Mouse (Mus musculus): ENCODE measurements at regions not wholly inside any gene's neighbourhood (a gene's known extent, or its start where the extent isn't known, plus 50 kb on each side); places are given as distances from the start of the nearest gene placed in this dataset.

- no peak for ATAC-seq
- Histone ChIP-seq H3K4me2 (ENCODE audit: low read depth, low read length) (no peak overlapping the region), H3K4me3 (ENCODE audit: low read depth, low read length) (no peak overlapping the region), H3K36me3 (replicated peaks; ENCODE audit: insufficient read depth, low read length) (no peaks in the 10 kb centered on the region), H3K4me1 (ENCODE audit: insufficient read depth) (no peaks in the 10 kb centered on the region), H3K27me3 (ENCODE audit: insufficient read depth, low read length) (no peaks in the 10 kb centered on the region), H3K9ac (replicated peaks) (no peak overlapping the region), H3K9me3 (ENCODE audit: low read length) (no peaks in the 10 kb centered on the region), H3K27ac (ENCODE audit: low read depth) (no peak overlapping the region)
- no peak for TF ChIP-seq CTCF (IDR thresholded peaks at IDR 0.05; ENCODE audit: low read depth)
- no peak for TF ChIP-seq EP300 (IDR thresholded peaks at IDR 0.05; ENCODE audit: low read depth)
- 53% methylated on average over 3 of the region's 3 CpGs for WGBS (ENCODE audit: insufficient replicate concordance)
- DNase-seq: no peak
Measured at GRCm38 (mm10) chr13:25933783-25934182, 663.5 kb upstream of the Nrsn1 start.

- no peak overlapping the region for H3K9ac ChIP-seq (replicated peaks)
- ATAC-seq (no peak), DNase-seq (no peak)
- no peaks in the 10 kb centered on the region for H3K27me3 ChIP-seq (ENCODE audit: insufficient read depth, low read length)
- H3K4me3 ChIP-seq (ENCODE audit: low read depth, low read length): no peak overlapping the region
- H3K4me1 ChIP-seq (ENCODE audit: insufficient read depth): no peaks in the 10 kb centered on the region
- H3K27ac ChIP-seq (ENCODE audit: low read depth): no peak overlapping the region
- no peaks in the 10 kb centered on the region for H3K36me3 ChIP-seq (replicated peaks; ENCODE audit: insufficient read depth, low read length)
- no peaks in the 10 kb centered on the region for H3K9me3 ChIP-seq (ENCODE audit: low read length)
- no peak for TF ChIP-seq EP300 (IDR thresholded peaks at IDR 0.05; ENCODE audit: low read depth)
- TF ChIP-seq CTCF (IDR thresholded peaks at IDR 0.05; ENCODE audit: low read depth): no peak
- no peak overlapping the region for H3K4me2 ChIP-seq (ENCODE audit: low read depth, low read length)
- WGBS (ENCODE audit: insufficient replicate concordance): 59% methylated on average over 3 of the region's 3 CpGs
Measured at GRCm38 (mm10) chr13:25933246-25933645, 662.9 kb upstream of the Nrsn1 start.

- TF ChIP-seq CTCF (IDR thresholded peaks at IDR 0.05; ENCODE audit: low read depth) (peak; percentile 59), EP300 (IDR thresholded peaks at IDR 0.05; ENCODE audit: low read depth) (no peak)
- no peak overlapping the region for H3K9ac ChIP-seq (replicated peaks)
- H3K9me3 ChIP-seq (ENCODE audit: low read length): no peaks in the 10 kb centered on the region
- no peaks in the 10 kb centered on the region for H3K36me3 ChIP-seq (replicated peaks; ENCODE audit: insufficient read depth, low read length)
- no peaks in the 10 kb centered on the region for H3K4me1 ChIP-seq (ENCODE audit: insufficient read depth)
- H3K27me3 ChIP-seq (ENCODE audit: insufficient read depth, low read length): no peaks in the 10 kb centered on the region
- ATAC-seq: no peak
- H3K4me2 ChIP-seq (ENCODE audit: low read depth, low read length): no peak overlapping the region
- no peak overlapping the region for H3K4me3 ChIP-seq (ENCODE audit: low read depth, low read length)
- H3K27ac ChIP-seq (ENCODE audit: low read depth): no peak overlapping the region
- WGBS (ENCODE audit: insufficient replicate concordance): 0% methylated on average over 1 of the region's 1 CpGs
- DNase-seq: peak; percentile 15
Measured at GRCm38 (mm10) chr13:25932810-25933209, 662.5 kb upstream of the Nrsn1 start.

DNA sequence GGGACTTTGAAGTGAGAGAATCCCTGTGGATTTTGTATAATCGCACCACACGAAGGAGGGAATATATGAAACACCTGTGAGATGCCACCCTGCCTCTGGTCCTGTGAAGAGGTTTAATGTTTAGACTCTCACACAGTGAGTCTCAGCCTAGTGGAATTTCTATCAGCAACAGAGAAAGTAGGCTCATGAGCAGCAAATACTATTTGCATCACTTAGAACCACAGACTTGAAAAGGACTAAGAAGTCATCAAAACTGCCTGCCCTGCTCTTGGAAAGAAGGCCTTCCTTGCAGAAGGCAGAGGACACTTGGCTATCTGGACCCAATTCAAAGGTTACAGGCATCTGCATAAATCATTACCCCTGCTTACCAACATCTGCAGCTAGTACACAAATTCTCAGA, 662.1 kb upstream of the Nrsn1 start:
- H3K4me2 ChIP-seq (ENCODE audit: low read depth, low read length): no peak overlapping the region

GRCm38 (mm10) chr13:25925685-25926084, 655.4 kb upstream of the Nrsn1 start:
- H3K27me3 ChIP-seq (ENCODE audit: insufficient read depth, low read length): no peaks in the 10 kb centered on the region
- TF ChIP-seq CTCF (IDR thresholded peaks at IDR 0.05; ENCODE audit: low read depth): no peak
- no peak for TF ChIP-seq EP300 (IDR thresholded peaks at IDR 0.05; ENCODE audit: low read depth)
- WGBS (ENCODE audit: insufficient replicate concordance): 73% methylated on average over 5 of the region's 5 CpGs
- ATAC-seq: no peak
- no peaks in the 10 kb centered on the region for H3K4me1 ChIP-seq (ENCODE audit: insufficient read depth)
- H3K27ac ChIP-seq (ENCODE audit: low read depth): no peak overlapping the region
- H3K9me3 ChIP-seq (ENCODE audit: low read length): no peaks in the 10 kb centered on the region
- no peak overlapping the region for H3K4me2 ChIP-seq (ENCODE audit: low read depth, low read length)
- H3K9ac ChIP-seq (replicated peaks): no peak overlapping the region
- H3K36me3 ChIP-seq (replicated peaks; ENCODE audit: insufficient read depth, low read length): no peaks in the 10 kb centered on the region
- DNase-seq: no peak
- H3K4me3 ChIP-seq (ENCODE audit: low read depth, low read length): no peak overlapping the region

More for the DNA sequence above, 662.1 kb upstream of the Nrsn1 start:
- Histone ChIP-seq H3K27me3 (ENCODE audit: insufficient read depth, low read length) (no peaks in the 10 kb centered on the region), H3K9me3 (ENCODE audit: low read length) (no peaks in the 10 kb centered on the region), H3K27ac (ENCODE audit: low read depth) (no peak overlapping the region), H3K4me3 (ENCODE audit: low read depth, low read length) (no peak overlapping the region), H3K36me3 (replicated peaks; ENCODE audit: insufficient read depth, low read length) (no peaks in the 10 kb centered on the region), H3K9ac (replicated peaks) (no peak overlapping the region), H3K4me1 (ENCODE audit: insufficient read depth) (no peaks in the 10 kb centered on the region)
- ATAC-seq (no peak), DNase-seq (no peak)
- TF ChIP-seq EP300 (IDR thresholded peaks at IDR 0.05; ENCODE audit: low read depth) (no peak), CTCF (IDR thresholded peaks at IDR 0.05; ENCODE audit: low read depth) (no peak)
- WGBS (ENCODE audit: insufficient replicate concordance): 80% methylated on average over 2 of the region's 2 CpGs

DNA sequence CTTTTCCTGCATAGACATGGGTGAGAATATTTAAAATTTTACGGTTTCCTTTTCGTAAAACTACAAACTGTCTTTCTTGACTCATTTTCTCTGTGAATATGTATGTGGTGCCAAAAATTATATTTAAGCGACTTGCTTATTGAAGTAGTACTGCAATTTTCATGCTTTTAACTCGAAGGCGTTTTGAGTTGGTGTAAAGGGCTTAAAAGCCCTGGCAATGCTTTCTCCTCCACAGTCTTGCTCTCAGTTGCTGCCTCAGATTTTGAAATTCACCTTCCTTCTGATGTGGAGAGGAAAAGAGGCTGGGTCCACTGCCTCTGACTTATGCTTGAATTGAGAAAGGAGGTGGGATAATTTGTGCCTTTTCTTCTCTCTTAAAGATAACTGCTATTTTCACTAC, 629.6 kb upstream of the Nrsn1 start:
- Histone ChIP-seq H3K4me3 (ENCODE audit: low read depth, low read length) (no peak overlapping the region), H3K4me1 (ENCODE audit: insufficient read depth) (no peaks in the 10 kb centered on the region), H3K27me3 (ENCODE audit: insufficient read depth, low read length) (no peaks in the 10 kb centered on the region), H3K9me3 (ENCODE audit: low read length) (no peaks in the 10 kb centered on the region), H3K9ac (replicated peaks) (no peak overlapping the region), H3K36me3 (replicated peaks; ENCODE audit: insufficient read depth, low read length) (no peaks in the 10 kb centered on the region), H3K27ac (ENCODE audit: low read depth) (no peak overlapping the region), H3K4me2 (ENCODE audit: low read depth, low read length) (no peak overlapping the region)
- TF ChIP-seq CTCF (IDR thresholded peaks at IDR 0.05; ENCODE audit: low read depth): no peak
- TF ChIP-seq EP300 (IDR thresholded peaks at IDR 0.05; ENCODE audit: low read depth): no peak
- DNase-seq: no peak
- ATAC-seq: no peak
- 85% methylated on average over 5 of the region's 5 CpGs for WGBS (ENCODE audit: insufficient replicate concordance)

- Histone ChIP-seq H3K36me3 (replicated peaks; ENCODE audit: insufficient read depth, low read length) (no peaks in the 10 kb centered on the region), H3K4me3 (ENCODE audit: low read depth, low read length) (no peak overlapping the region), H3K9me3 (ENCODE audit: low read length) (no peaks in the 10 kb centered on the region), H3K4me1 (ENCODE audit: insufficient read depth) (no peaks in the 10 kb centered on the region), H3K9ac (replicated peaks) (no peak overlapping the region), H3K4me2 (ENCODE audit: low read depth, low read length) (no peak overlapping the region), H3K27ac (ENCODE audit: low read depth) (no peak overlapping the region), H3K27me3 (ENCODE audit: insufficient read depth, low read length) (no peaks in the 10 kb centered on the region)
- no peak for ATAC-seq
- no peak for TF ChIP-seq EP300 (IDR thresholded peaks at IDR 0.05; ENCODE audit: low read depth)
- DNase-seq: no peak
- 13% methylated on average over 2 of the region's 2 CpGs for WGBS (ENCODE audit: insufficient replicate concordance)
Measured at GRCm38 (mm10) chr13:25893150-25893549, 622.8 kb upstream of the Nrsn1 start.
